Mouse (Mus musculus) liver, postnatal 0 days (tissue): Measurements from ENCODE around the gene Slc47a1. TPM values are rescaled to one million over a fixed set of nuclear protein-coding genes. Genes with fewer than 3 reads are reported as not detected.

Experiments
- ATAC-seq: fragments of 200-750 bp; cut with Nextera tagmentation; 2 replicates; pipeline ENCODE4 v1.8.0; 2017; ENCODE audit warnings: mild to moderate bottlenecking, moderate library complexity
- DNase-seq: peaks from one replicate; pipeline ENCODE4 v3.0.0-alpha.2; 2016
- H3K27ac ChIP-seq: fragments of 300-500 bp; sonication (generic); 2 replicates; pipeline ENCODE4 v1.5.1; 2014; ENCODE audit warnings: antibody characterized with exemption, moderate library complexity, mild to moderate bottlenecking, low read depth
- H3K27me3 ChIP-seq: fragments of 300-500 bp; sonication (generic); 2 replicates; pipeline ENCODE4 v1.6.1; 2014; ENCODE audit warnings: low read length, control low read depth, mixed read lengths; ENCODE audit not compliant: insufficient read depth
- H3K36me3 ChIP-seq: fragments of 300-500 bp; sonication (generic); replicated peaks from 2 replicates; pipeline ENCODE4 v1.6.1; 2014; ENCODE audit warnings: mild to moderate bottlenecking, control low read depth, low read length, moderate library complexity, mixed read lengths; ENCODE audit not compliant: insufficient read depth
- H3K4me1 ChIP-seq: fragments of 300-500 bp; sonication (generic); 2 replicates; pipeline ENCODE4 v1.6.1; 2014; ENCODE audit warnings: antibody characterized with exemption, mild to moderate bottlenecking, control low read depth; ENCODE audit not compliant: insufficient read depth
- H3K4me2 ChIP-seq: fragments of 300-500 bp; sonication (generic); 2 replicates; pipeline ENCODE4 v1.6.1; 2014; ENCODE audit warnings: low read depth, mild to moderate bottlenecking, low read length, moderate library complexity, mixed read lengths
- H3K4me3 ChIP-seq: fragments of 300-500 bp; sonication (generic); 2 replicates; pipeline ENCODE4 v1.5.1; 2014; ENCODE audit warnings: low read depth, low read length
- H3K9ac ChIP-seq: fragments of 300-500 bp; sonication (generic); replicated peaks from 2 replicates; pipeline ENCODE4 v1.6.1; 2014; ENCODE audit warnings: mild to moderate bottlenecking, moderate library complexity
- H3K9me3 ChIP-seq: fragments of 300-500 bp; sonication (generic); 2 replicates; pipeline ENCODE4 v1.6.1; 2016; ENCODE audit warnings: mild to moderate bottlenecking, control low read depth, low read length, mixed read lengths
- CTCF ChIP-seq: sonication (generic); IDR thresholded peaks from 2 replicates; pipeline ENCODE4 v1.5.1; 2016; ENCODE audit warnings: antibody characterized with exemption, low read depth
- EP300 ChIP-seq: IDR thresholded peaks from 2 replicates; pipeline ENCODE4 v1.6.1; 2016; ENCODE audit warnings: antibody characterized with exemption, low read depth, mild to moderate bottlenecking
- WGBS: fragments of 180-500 bp; shearing (Covaris S2); extraction: QIAGEN DNeasy Blood & Tissue Kit; methylation state at CpG from one replicate; pipeline ENCODE4 v1.1.7; 2014; ENCODE audit not compliant: insufficient replicate concordance; 5-methylcytosine and 5-hydroxymethylcytosine counted together
- polyA plus RNA-seq: library from polyadenylated mRNA; unstranded; fragments of >200 nt; fragmentation: Nextera tagmentation; extraction: Ambion mirVana; gene quantifications from 2 replicates; pipeline ENCODE4 v1.2.1, GENCODE M21; 2015

The Slc47a1 gene
- polyA plus RNA-seq, 1 experiment from 2014 or later, result 30.2 TPM

- H3K4me2 ChIP-seq, result no peak overlapping the region
- H3K27me3 ChIP-seq, result no peaks in the 10 kb centered on the region
- H3K27ac ChIP-seq, result no peak overlapping the region
- H3K9ac ChIP-seq, result no peak overlapping the region
- H3K4me1 ChIP-seq, result no peaks in the 10 kb centered on the region
- WGBS, result 38% methylated on average over 5 of the region's 5 CpGs
- no peaks in the 10 kb centered on the region for H3K36me3 ChIP-seq
- H3K4me3 ChIP-seq, result no peak overlapping the region
- TF ChIP-seq CTCF (no peak), EP300 (no peak)
- DNase-seq, result no peak
- H3K9me3 ChIP-seq, result no peaks in the 10 kb centered on the region
- ATAC-seq, result no peak
These were observed 35.3 kb upstream of the Slc47a1 start for GRCm38 (mm10) chr11:61413411-61413810.

DNA sequence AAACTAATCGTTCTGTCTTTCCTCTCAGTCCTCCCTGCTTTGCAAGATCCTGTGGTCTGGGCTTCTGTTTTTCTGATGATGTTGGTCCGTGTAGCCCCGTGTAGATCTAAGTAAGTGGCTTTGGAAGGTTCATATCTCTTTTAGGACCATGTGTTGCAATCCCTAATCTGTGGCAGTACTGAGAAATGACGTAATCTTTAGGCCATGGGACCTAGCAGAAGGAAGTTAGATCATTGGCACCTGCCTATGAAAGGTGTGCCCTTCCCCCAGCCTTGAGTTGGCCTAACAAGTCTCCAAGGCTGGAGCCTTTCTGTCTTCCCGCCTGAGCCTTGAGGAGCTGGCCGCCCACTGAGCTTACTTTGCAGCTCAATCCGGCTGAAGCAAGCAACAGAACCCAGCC, 33.7 kb upstream of the Slc47a1 start:
- no peak for TF ChIP-seq EP300
- no peak for TF ChIP-seq CTCF
- H3K4me3 ChIP-seq, result no peak overlapping the region
- DNase-seq (no peak), ATAC-seq (no peak)
- H3K4me1 ChIP-seq, result no peaks in the 10 kb centered on the region
- no peaks in the 10 kb centered on the region for H3K27me3 ChIP-seq
- WGBS, result 42% methylated on average over 7 of the region's 7 CpGs
- no peaks in the 10 kb centered on the region for H3K36me3 ChIP-seq
- no peaks in the 10 kb centered on the region for H3K9me3 ChIP-seq
- no peak overlapping the region for H3K27ac ChIP-seq
- no peak overlapping the region for H3K4me2 ChIP-seq
- H3K9ac ChIP-seq, result no peak overlapping the region

- Histone ChIP-seq H3K4me1 (no peaks in the 10 kb centered on the region), H3K4me2 (no peak overlapping the region), H3K27me3 (no peaks in the 10 kb centered on the region), H3K27ac (no peak overlapping the region), H3K4me3 (no peak overlapping the region), H3K36me3 (no peaks in the 10 kb centered on the region), H3K9ac (no peak overlapping the region), H3K9me3 (no peaks in the 10 kb centered on the region)
- no peak for ATAC-seq
- TF ChIP-seq EP300, result no peak
- no peak for TF ChIP-seq CTCF
- WGBS, result 84% methylated on average over 11 of the region's 11 CpGs
- no peak for DNase-seq
These were observed 33.1 kb upstream of the Slc47a1 start for GRCm38 (mm10) chr11:61411221-61411620.

- H3K27ac ChIP-seq, result no peak overlapping the region
- no peak overlapping the region for H3K4me2 ChIP-seq
- H3K4me3 ChIP-seq, result no peak overlapping the region
- no peaks in the 10 kb centered on the region for H3K4me1 ChIP-seq
- H3K27me3 ChIP-seq, result no peaks in the 10 kb centered on the region
- WGBS, result 0% methylated on average over 1 of the region's 1 CpGs
- H3K9ac ChIP-seq, result no peak overlapping the region
- DNase-seq (peak; percentile 88), ATAC-seq (no peak)
- H3K9me3 ChIP-seq, result no peaks in the 10 kb centered on the region
- H3K36me3 ChIP-seq, result no peaks in the 10 kb centered on the region
- TF ChIP-seq CTCF, result peak; percentile 97
- no peak for TF ChIP-seq EP300
These were observed 32.0 kb upstream of the Slc47a1 start for GRCm38 (mm10) chr11:61410129-61410528.

- ATAC-seq, result no peak
- WGBS, result 19% methylated on average over 3 of the region's 3 CpGs
These were observed 30.9 kb upstream of the Slc47a1 start for GRCm38 (mm10) chr11:61409051-61409450.

DNA sequence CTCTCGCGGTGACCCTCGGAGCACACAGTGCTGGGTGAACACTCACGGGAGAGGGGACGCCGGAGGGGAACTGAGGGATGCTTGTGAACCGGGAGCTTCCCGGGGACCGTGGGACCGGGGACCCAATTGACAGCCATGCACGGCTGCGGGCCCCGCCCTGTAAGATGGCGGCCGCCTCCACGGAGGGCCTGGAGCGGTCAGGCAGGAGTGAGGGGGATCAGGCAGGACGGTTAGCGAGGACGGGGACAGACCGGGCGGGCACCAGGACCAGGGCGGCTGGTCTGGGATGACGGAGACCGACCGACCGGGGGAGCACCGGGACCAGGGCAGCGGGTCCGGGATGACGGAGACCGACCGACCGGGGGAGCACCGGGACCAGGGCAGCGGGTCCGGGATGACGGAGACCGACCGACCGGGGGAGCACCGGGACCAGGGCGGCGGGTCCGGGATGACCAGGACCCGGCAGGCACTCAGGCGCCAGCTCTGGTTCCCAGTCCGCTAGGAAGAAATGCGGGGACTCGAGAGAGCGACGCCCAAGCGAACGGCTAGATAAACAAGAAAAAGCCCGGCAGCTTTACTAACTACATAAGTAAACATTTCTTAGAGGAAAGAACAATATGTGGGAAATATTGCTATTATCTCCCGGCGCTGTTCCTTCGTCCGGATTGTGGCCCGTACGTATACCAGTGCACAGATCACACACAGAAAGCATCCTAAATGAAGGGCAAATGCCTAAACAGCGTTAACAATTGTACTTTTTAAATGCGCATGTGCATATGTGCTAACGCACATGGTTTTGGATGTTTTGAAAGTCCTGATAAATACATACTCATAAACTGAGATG, 30.3 kb upstream of the Slc47a1 start:
- ATAC-seq (peak; percentile 88), DNase-seq (peak; percentile 74)
- TF ChIP-seq CTCF, result no peak
- no peak for TF ChIP-seq EP300
- Histone ChIP-seq H3K27me3 (no peaks in the 10 kb centered on the region), H3K9ac (peak overlapping the region; percentile 72), H3K4me3 (peak overlapping the region; percentile 71), H3K4me2 (peak overlapping the region; percentile 67), H3K4me1 (no peaks in the 10 kb centered on the region), H3K9me3 (no peaks in the 10 kb centered on the region), H3K27ac (peak overlapping the region; percentile 77), H3K36me3 (no peaks in the 10 kb centered on the region)
- WGBS, result under 1% methylated on average over 62 of the region's 64 CpGs

More at GRCm38 (mm10) chr11:61409051-61409450, 30.9 kb upstream of the Slc47a1 start:
- TF ChIP-seq CTCF (peak; percentile 22; the same call in 1 of the 2 replicates), EP300 (no peak)
- Histone ChIP-seq H3K9me3 (no peaks in the 10 kb centered on the region), H3K9ac (no peak overlapping the region), H3K36me3 (no peaks in the 10 kb centered on the region), H3K4me2 (peak overlapping the region; percentile 67), H3K27ac (no peak overlapping the region), H3K27me3 (no peaks in the 10 kb centered on the region), H3K4me1 (no peaks in the 10 kb centered on the region), H3K4me3 (peak overlapping the region; percentile 71)
- no peak for DNase-seq
